In the genomic region with DNA sequence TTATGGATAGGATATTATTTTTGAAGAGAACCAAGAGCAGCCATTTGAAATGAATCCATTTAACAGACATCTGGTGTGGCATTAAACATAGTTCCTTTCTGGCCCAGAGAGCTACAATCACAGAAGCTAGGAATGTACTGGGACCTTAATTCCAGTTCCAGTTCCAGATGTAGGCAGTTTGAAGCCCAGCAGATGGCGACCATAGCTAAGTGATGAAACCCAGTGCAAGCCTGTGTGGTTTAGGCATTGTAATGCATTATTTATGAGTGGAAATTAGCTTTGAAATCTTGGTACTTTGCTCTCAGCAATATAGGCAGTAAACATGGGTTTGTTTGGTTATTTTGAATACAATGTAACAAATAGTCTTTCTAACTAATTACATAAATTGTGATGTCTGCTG, we compare ENCODE assay signal across 9 mouse cellular contexts.
DNase-seq lines count a peak whose midpoint lies in the region; ATAC-seq and TF ChIP-seq lines count a peak whose summit lies in the region.
"Had no signal": no experiment of that assay in that cellular context is flagged by ENCODE, and none has a peak within 500 bp of the region (broad histone marks: within the 10 kb centered on the region; RNA-seq: fewer than 3 reads in every experiment).

No protein-coding gene starts in this region.

- H3K4me3 ChIP-seq in hindbrain, embryonic 11.5 days (ENCODE audit: low read depth, low read length) = no peak overlapping the region
- H3K4me3 ChIP-seq in thymus, adult 2 months (ENCODE audit: control insufficient read depth, insufficient read depth, low read length) = no peak overlapping the region
- H3K4me3 ChIP-seq: limb, embryonic 13.5 days; stomach, embryonic 15.5 days had no signal

- H3K9me3 ChIP-seq in hindbrain, embryonic 11.5 days (ENCODE audit: control insufficient read depth, low read length) = no peaks in the 10 kb centered on the region
- H3K9me3 ChIP-seq: limb, embryonic 13.5 days; stomach, embryonic 15.5 days had no signal

- TF ChIP-seq CTCF in thymus, adult 2 months (IDR thresholded peaks at IDR 0.05; ENCODE audit: borderline replicate concordance, control insufficient read depth, extremely low read depth, insufficient read depth, low read length, poor library complexity) = no peak

- ATAC-seq in hindbrain, embryonic 11.5 days (ENCODE audit: low FRiP score) = peak; percentile 69

- TF ChIP-seq POLR2A in thymus, adult 2 months (IDR thresholded peaks at IDR 0.05; ENCODE audit: control insufficient read depth, extremely low read depth, insufficient read depth, low read length, poor library complexity) = no peak

- H3K36me3 ChIP-seq in hindbrain, embryonic 11.5 days (ENCODE audit: control insufficient read depth, insufficient read depth, low read length) = no peaks in the 10 kb centered on the region
- no peaks in the 10 kb centered on the region for H3K36me3 ChIP-seq in thymus, adult 2 months (ENCODE audit: control insufficient read depth, insufficient read depth, low read length)
- H3K36me3 ChIP-seq: limb, embryonic 13.5 days; stomach, embryonic 15.5 days had no signal

- H3K9ac ChIP-seq in hindbrain, embryonic 11.5 days (ENCODE audit: low read depth, low read length) = no peak overlapping the region
- H3K9ac ChIP-seq: limb, embryonic 13.5 days; stomach, embryonic 15.5 days had no signal

- H3K27me3 ChIP-seq in hindbrain, embryonic 11.5 days (ENCODE audit: control insufficient read depth, insufficient read depth, low read length) = no peaks in the 10 kb centered on the region
- H3K27me3 ChIP-seq in thymus, adult 2 months (ENCODE audit: control insufficient read depth, insufficient read depth, low read length) = no peaks in the 10 kb centered on the region
- H3K27me3 ChIP-seq: limb, embryonic 13.5 days; stomach, embryonic 15.5 days had no signal

- WGBS in hindbrain, embryonic 11.5 days = 26% methylated on average over 1 of the region's 1 CpGs
- WGBS in thymus, adult 2 months = 31% methylated on average over 1 of the region's 1 CpGs

- no peak overlapping the region for H3K4me2 ChIP-seq in hindbrain, embryonic 11.5 days (replicated peaks; ENCODE audit: low read depth, low read length)
- H3K4me2 ChIP-seq: limb, embryonic 13.5 days; stomach, embryonic 15.5 days had no signal

- no peaks in the 10 kb centered on the region for H3K4me1 ChIP-seq in hindbrain, embryonic 11.5 days (replicated peaks; ENCODE audit: control insufficient read depth, insufficient read depth, low read length)
- H3K4me1 ChIP-seq in thymus, adult 2 months (replicated peaks; ENCODE audit: control insufficient read depth, insufficient read depth, low read length) = no peaks in the 10 kb centered on the region
- H3K4me1 ChIP-seq: limb, embryonic 13.5 days; stomach, embryonic 15.5 days had no signal

- no peak overlapping the region for H3K27ac ChIP-seq in hindbrain, embryonic 11.5 days (ENCODE audit: low read depth, low read length)
- no peak overlapping the region for H3K27ac ChIP-seq in thymus, adult 2 months (ENCODE audit: control insufficient read depth, insufficient read depth, low read length)
- H3K27ac ChIP-seq: limb, embryonic 13.5 days; stomach, embryonic 15.5 days had no signal

- peak; percentile 10 for DNase-seq in MN1 (ENCODE audit: low spot score)
- DNase-seq in brain, adult 2 months (ENCODE audit: low read depth, low spot score) = peak; percentile 69
- peak; percentile 51 for DNase-seq in hindbrain, embryonic 11.5 days (ENCODE audit: low spot score)
- peak; percentile 39 to 42 for DNase-seq in left cerebral cortex, adult 18-20 months (ENCODE audit: low spot score in 2 of 2)
- DNase-seq in right cerebral cortex, adult 2 months (ENCODE audit: low spot score in 2 of 2) = peak; percentile 65 to 67
- DNase-seq in thymus, adult 2 months = no peak
- no peak for DNase-seq in thymus, postnatal 14 days

Comparison
In these comparisons a context has a peak if more than half of its experiments do, and no peak if none do; other contexts are left out.
1. DNase-seq: peak in MN1 (single experiment), brain, adult 2 months (single experiment), hindbrain, embryonic 11.5 days (single experiment), left cerebral cortex, adult 18-20 months (2 of 2) and right cerebral cortex, adult 2 months (2 of 2); none in thymus, adult 2 months (single experiment) and thymus, postnatal 14 days (single experiment).